Comparison of ENCODE assay signal across 8 mouse cellular contexts in the genomic region with DNA sequence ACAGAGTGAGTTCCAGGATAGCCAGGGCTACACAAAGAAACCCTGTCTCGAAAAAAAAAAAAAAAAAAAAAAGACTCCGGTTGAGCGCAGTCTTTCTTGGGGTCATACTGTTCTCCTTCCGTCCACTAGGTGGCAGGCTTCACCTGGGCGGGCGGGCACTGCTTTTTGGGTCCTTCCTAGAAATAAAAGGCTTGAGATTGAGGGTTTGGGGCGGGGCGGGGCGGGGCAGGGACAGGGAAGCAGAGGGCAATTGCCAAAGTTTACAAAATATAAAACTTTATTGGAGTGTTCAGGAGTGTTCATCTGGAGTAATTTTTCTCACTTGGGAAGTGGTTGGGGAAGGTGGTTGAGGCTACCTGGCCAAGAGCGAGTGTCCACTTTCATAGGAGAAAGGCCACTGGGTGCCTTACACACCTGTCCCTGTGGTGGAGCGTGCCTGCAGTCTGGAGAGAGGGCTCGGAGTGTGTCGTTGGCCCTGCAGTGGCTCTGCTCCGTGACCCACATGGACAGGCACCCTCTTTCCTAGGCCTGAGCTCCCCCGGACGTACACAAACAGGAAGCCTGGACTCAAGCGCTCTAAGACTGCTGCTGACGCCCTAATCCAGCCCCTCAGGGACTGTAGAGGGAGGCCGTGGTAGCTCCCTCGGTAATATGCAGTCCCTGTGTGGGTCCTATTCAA. TPM values are rescaled to one million over a fixed set of nuclear protein-coding genes. Genes with fewer than 3 reads are reported as not detected.
A peak's percentile ranks its signal among the peaks of the same experiment; 100 is the strongest.
DNase-seq lines count a peak whose midpoint lies in the region; ATAC-seq lines count a peak whose summit lies in the region.

A gene (minus strand): TSS at position 69 of the 679 bp plus-strand sequence.

- intact Hi-C loops in heart, postnatal 36 days (cut with DNase I): loop anchor here (2.0 to 10.0 kb wide), 4 partner anchors 174 to 976 kb away; a partner anchor contains a TSS

- no peaks in the 10 kb centered on the region for H3K36me3 ChIP-seq in embryonic facial prominence, embryonic 15.5 days
- no peaks in the 10 kb centered on the region for H3K36me3 ChIP-seq in limb, embryonic 13.5 days
- H3K36me3 ChIP-seq in midbrain, embryonic 12.5 days: no peaks in the 10 kb centered on the region

- peak within 1 kb of the TSS; percentile 32 for H3K4me3 ChIP-seq in embryonic facial prominence, embryonic 15.5 days (replicated peaks)
- peak within 1 kb of the TSS; percentile 33 for H3K4me3 ChIP-seq in limb, embryonic 13.5 days
- H3K4me3 ChIP-seq in midbrain, embryonic 12.5 days: peak within 1 kb of the TSS; percentile 17; the same call in 1 of the 2 replicates

- no peaks in the 10 kb centered on the region for H3K9me3 ChIP-seq in embryonic facial prominence, embryonic 15.5 days (replicated peaks)
- no peaks in the 10 kb centered on the region for H3K9me3 ChIP-seq in limb, embryonic 13.5 days
- no peaks in the 10 kb centered on the region for H3K9me3 ChIP-seq in midbrain, embryonic 12.5 days

- H3K27ac ChIP-seq in embryonic facial prominence, embryonic 15.5 days (replicated peaks): no peak within 1 kb of the TSS
- H3K27ac ChIP-seq in limb, embryonic 13.5 days: no peak within 1 kb of the TSS
- H3K27ac ChIP-seq in midbrain, embryonic 12.5 days (replicated peaks): no peak within 1 kb of the TSS

- no peak within 1 kb of the TSS for H3K9ac ChIP-seq in embryonic facial prominence, embryonic 15.5 days
- H3K9ac ChIP-seq in limb, embryonic 13.5 days: peak within 1 kb of the TSS; percentile 45
- 0 out of 2 replicates have a peak within 1 kb of the TSS, but pooled peaks have one; percentile 24 for H3K9ac ChIP-seq in midbrain, embryonic 12.5 days (replicated peaks)

- peak within 1 kb of the TSS; percentile 55 for H3K4me2 ChIP-seq in embryonic facial prominence, embryonic 15.5 days (replicated peaks)
- peak within 1 kb of the TSS; percentile 63 for H3K4me2 ChIP-seq in limb, embryonic 13.5 days (replicated peaks)
- peak within 1 kb of the TSS; percentile 44 for H3K4me2 ChIP-seq in midbrain, embryonic 12.5 days (replicated peaks)

- DNase-seq in left cerebral cortex, adult 18-20 months (ENCODE audit: low spot score in 2 of 2): peak; percentile 36 to 56
- DNase-seq in left cerebral cortex, adult 11 months (ENCODE audit: low spot score): no peak
- DNase-seq in adrenal gland, postnatal 14 days: peak; percentile 83
- DNase-seq in heart, postnatal 36 days: peak; percentile 66 to 77
- DNase-seq in thymus, postnatal 0 days (ENCODE audit: low spot score): peak; percentile 61

- H3K27me3 ChIP-seq in embryonic facial prominence, embryonic 15.5 days: no peaks in the 10 kb centered on the region
- H3K27me3 ChIP-seq in limb, embryonic 13.5 days: no peaks in the 10 kb centered on the region
- peaks cover 24% of the 10 kb centered on the region for H3K27me3 ChIP-seq in midbrain, embryonic 12.5 days

- ATAC-seq in embryonic facial prominence, embryonic 15.5 days (ENCODE audit: insufficient number of reproducible peaks, low FRiP score, low TSS enrichment, low read depth): no peak
- no peak; the same call in 1 of the 2 replicates for ATAC-seq in limb, embryonic 13.5 days (ENCODE audit: low FRiP score, low read depth)
- ATAC-seq in midbrain, embryonic 12.5 days (ENCODE audit: low FRiP score, low read depth): no peak

- 22% methylated on average over 20 of the region's 20 CpGs for WGBS in embryonic facial prominence, embryonic 15.5 days
- 26% methylated on average over 20 of the region's 20 CpGs for WGBS in limb, embryonic 13.5 days
- 27% methylated on average over 20 of the region's 20 CpGs for WGBS in midbrain, embryonic 12.5 days

- H3K4me1 ChIP-seq in embryonic facial prominence, embryonic 15.5 days: peaks cover 21% of the 10 kb centered on the region
- H3K4me1 ChIP-seq in limb, embryonic 13.5 days: peaks cover 14% of the 10 kb centered on the region
- peaks cover 15% of the 10 kb centered on the region for H3K4me1 ChIP-seq in midbrain, embryonic 12.5 days

RNA-seq across cellular contexts. Expression of the gene that starts here (rescaled TPM):
- total RNA-seq in left cerebral cortex, adult 18-20 months (2021): under 1 TPM; 0.53 to 0.63 TPM
- 9.7 and 9.9 TPM in 2 replicates for total RNA-seq in adrenal gland, postnatal 14 days (2021)
- 0.48 and 0.62 TPM in 2 replicates for polyA plus RNA-seq in embryonic facial prominence, embryonic 15.5 days (2015; fragmentation: Nextera tagmentation; extraction: Ambion mirVana)
- 10 to 100 TPM; 26.1 to 29.2 TPM for total RNA-seq in heart, postnatal 36 days (2021)
- 0.38 and 0.66 TPM in 2 replicates for polyA plus RNA-seq in limb, embryonic 13.5 days (2015; fragmentation: Nextera tagmentation; extraction: Ambion mirVana)
- polyA plus RNA-seq in midbrain, embryonic 12.5 days (2016; fragmentation: Nextera tagmentation; extraction: Ambion mirVana): 0.26 and 0.41 TPM in 2 replicates
- 0.23 and 0.33 TPM in 2 replicates for polyA plus RNA-seq in thymus, postnatal 0 days (2015; fragmentation: Nextera tagmentation; extraction: Ambion mirVana)

Comparison
In these comparisons a context has a peak if more than half of its experiments do, and no peak if none do; other contexts are left out.
1. Peak in DNase-seq in left cerebral cortex, adult 18-20 months; RNA of the gene not detected or under 1 TPM.
2. Peak in DNase-seq in thymus, postnatal 0 days; RNA of the gene not detected or under 1 TPM.